Mouse (Mus musculus): ENCODE results near the gene Rae1. TPM values are rescaled to one million over a fixed set of nuclear protein-coding genes. Genes with fewer than 3 reads are reported as not detected.

The Rae1 gene
- polyA plus RNA-seq, 1 experiment from 2014 or later: 119 TPM

DNA sequence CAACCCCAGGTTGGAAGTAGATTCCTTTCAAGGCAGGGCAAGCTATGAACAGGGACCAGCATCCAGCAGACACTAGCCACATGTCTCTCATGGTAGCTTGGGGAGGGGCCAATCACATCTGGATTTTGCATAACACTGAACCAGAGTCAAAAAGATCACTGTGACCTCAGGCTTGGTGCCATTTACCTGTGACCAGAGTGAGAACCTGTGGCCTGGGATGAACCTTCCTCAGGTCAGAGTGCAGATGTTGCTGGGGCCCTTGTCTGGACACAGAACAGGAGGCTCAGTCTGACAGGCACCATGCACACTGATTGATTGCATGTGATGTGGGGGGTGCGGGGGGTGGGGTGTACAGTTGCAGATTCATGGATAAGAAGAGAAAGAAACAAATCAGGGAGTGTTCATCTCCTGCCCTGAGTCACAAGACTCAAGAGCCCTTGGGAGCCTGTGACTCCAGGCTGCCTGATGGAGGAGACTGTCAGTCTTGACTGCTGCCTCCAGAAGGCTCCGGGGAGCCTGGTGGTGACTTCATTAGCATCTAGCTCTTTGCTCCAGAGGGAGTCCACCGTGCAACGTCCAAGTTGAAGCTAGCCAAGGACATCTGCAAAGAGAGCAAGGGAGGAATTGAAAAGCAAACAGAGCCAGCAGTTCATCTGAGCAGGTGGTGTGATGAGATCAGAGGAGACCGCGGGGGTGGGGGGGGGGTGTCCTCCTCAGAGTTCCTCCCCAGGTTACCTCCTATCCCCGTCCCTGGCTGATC lies 25.9 kb upstream of the Rae1 start:
- ATAC-seq: no peak
- Histone ChIP-seq H3K36me3 (no peaks in the 10 kb centered on the region), H3K27ac (no peak overlapping the region), H3K27me3 (replicated peaks) (no peaks in the 10 kb centered on the region; the same call in 1 of the 2 replicates), H3K9me3 (replicated peaks) (no peaks in the 10 kb centered on the region), H3K4me2 (no peak overlapping the region), H3K4me1 (peaks cover 28% of the 10 kb centered on the region), H3K4me3 (no peak overlapping the region), H3K9ac (no peak overlapping the region)
- 27% methylated on average over 7 of the region's 7 CpGs for WGBS (ENCODE audit: insufficient replicate concordance)

DNA sequence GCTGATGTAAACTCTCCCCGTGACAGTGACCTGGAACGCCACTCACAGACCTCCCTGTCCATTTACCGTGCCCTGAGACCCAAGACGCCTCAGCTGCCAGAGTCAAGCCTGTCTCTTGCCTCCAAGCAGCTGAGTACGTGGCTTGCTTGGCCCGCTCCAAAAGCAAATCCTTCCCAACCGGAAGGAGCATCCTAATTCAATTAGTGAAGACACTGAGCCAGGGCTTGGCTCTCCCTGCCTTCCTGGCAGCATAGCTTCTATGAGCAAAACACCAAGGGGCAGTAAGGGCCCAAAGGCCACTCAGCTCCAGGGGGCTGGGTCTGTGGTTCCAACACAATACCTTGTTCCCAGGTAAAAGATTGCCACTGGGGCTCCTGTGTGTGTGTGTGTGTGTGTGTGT lies 25.2 kb upstream of the Rae1 start:
- H3K9me3 ChIP-seq (replicated peaks): no peaks in the 10 kb centered on the region
- 53% methylated on average over 7 of the region's 7 CpGs for WGBS (ENCODE audit: insufficient replicate concordance)
- no peak overlapping the region for H3K27ac ChIP-seq
- no peak overlapping the region for H3K4me2 ChIP-seq
- H3K4me3 ChIP-seq: no peak overlapping the region
- peaks cover 28% of the 10 kb centered on the region for H3K4me1 ChIP-seq
- H3K36me3 ChIP-seq: no peaks in the 10 kb centered on the region
- no peak for ATAC-seq
- H3K9ac ChIP-seq: no peak overlapping the region
- no peaks in the 10 kb centered on the region; the same call in 1 of the 2 replicates for H3K27me3 ChIP-seq (replicated peaks)

DNA sequence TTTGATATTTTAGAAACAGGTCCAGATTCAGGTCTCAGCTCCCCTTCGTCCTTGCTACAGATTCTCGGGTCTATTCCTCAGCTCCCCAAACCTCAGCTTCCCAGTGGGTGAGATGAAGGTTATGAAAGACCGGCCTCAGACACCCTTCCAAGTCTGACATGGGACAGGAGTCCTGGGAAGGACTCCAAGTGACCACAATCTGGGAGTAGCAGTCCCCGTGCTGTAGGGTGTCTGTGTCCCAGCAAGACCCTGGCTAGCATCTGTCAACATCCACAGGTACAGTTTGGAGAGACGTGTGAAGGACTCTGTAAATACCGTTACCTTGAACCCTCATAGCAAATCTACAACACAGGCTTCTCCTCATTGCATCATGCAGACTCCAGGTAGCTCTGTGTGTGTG lies 24.8 kb upstream of the Rae1 start:
- no peaks in the 10 kb centered on the region for H3K9me3 ChIP-seq (replicated peaks)
- no peak overlapping the region for H3K4me3 ChIP-seq
- H3K9ac ChIP-seq: no peak overlapping the region
- peaks cover 28% of the 10 kb centered on the region for H3K4me1 ChIP-seq
- no peak overlapping the region for H3K4me2 ChIP-seq
- no peaks in the 10 kb centered on the region for H3K36me3 ChIP-seq
- no peak for ATAC-seq
- WGBS (ENCODE audit: insufficient replicate concordance): 74% methylated on average over 6 of the region's 6 CpGs
- no peaks in the 10 kb centered on the region; the same call in 1 of the 2 replicates for H3K27me3 ChIP-seq (replicated peaks)
- H3K27ac ChIP-seq: no peak overlapping the region

DNA sequence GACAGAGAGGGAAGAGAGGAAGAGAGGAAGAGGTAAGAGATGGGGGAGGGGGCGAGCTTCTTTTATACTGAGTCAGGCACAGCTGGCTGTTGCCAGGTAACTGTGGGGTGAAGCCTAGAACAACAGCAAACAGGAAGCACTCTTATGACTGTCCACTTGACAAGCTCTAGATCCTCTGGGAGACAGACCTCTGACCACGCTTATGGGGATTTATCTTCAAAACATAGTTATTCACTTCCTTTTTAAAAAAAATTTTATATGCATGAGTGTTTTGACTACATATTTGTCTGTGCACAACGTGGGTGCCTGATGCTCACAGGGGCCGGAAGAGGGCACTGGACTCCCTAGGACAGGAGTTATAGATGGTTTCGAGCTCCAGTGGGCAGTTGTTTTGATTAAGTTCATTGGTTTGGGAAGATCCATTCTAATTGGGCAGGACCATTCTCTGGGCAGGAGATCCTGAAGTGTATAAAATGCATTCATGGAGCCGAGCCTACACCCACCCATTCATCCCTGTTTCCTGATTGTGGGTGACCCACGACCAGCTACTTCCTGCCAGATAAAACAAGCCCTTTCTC lies 23.2 kb upstream of the Rae1 start:
- H3K4me1 ChIP-seq: peaks cover 28% of the 10 kb centered on the region
- peak overlapping the region; percentile 48 for H3K4me2 ChIP-seq
- H3K27me3 ChIP-seq (replicated peaks): no peaks in the 10 kb centered on the region; the same call in 1 of the 2 replicates
- no peaks in the 10 kb centered on the region for H3K9me3 ChIP-seq (replicated peaks)
- WGBS (ENCODE audit: insufficient replicate concordance): 15% methylated on average over 7 of the region's 7 CpGs
- no peak overlapping the region for H3K9ac ChIP-seq
- 0 out of 2 replicates have a peak, but pooled peaks have one; percentile 31 for ATAC-seq
- no peak overlapping the region for H3K27ac ChIP-seq
- H3K4me3 ChIP-seq: peak overlapping the region; percentile 11; the same call in 1 of the 2 replicates
- no peaks in the 10 kb centered on the region for H3K36me3 ChIP-seq

DNA sequence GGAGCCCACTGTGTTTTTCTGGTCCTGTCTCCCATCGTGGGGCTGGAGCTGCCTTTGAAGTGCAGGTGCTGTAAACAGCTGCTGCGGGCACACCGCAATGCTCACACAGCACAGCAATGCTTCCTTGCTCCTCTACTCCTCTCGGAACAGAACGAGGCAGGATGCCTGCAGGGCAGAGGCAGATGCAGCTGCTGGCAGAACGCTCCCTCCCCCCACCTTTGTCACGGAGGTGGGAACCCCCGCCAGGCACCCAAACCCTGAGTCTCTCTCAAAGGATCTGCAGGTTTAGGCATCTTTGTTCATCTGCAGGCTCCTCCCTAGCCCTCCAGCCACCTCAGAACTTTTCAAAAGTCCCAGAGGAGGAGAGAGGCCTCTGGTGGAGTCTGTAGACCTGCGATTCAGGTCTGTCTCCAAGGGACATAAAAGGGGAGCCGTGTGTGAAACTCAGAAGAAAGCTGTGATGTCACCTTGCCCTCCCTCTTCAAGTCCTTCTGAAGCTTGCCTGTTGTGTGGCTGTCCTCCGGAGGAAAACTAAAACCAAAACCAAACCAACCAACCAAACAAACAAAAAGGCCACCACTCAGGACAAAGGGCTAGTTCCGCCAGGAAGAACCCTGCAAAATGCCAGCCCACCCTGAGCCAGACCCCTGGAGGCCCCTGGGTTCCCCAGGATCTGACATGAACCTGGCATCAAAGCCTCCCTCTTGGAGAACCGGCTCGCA lies 22.3 kb upstream of the Rae1 start, which contains the start of gene Spo11:
Spo11 (plus strand) TSS at position 292 of the 722 bp plus-strand sequence.
- H3K9ac ChIP-seq: peak within 1 kb of the TSS; percentile 31
- no peaks in the 10 kb centered on the region for H3K9me3 ChIP-seq (replicated peaks)
- no peaks in the 10 kb centered on the region for H3K36me3 ChIP-seq
- no peaks in the 10 kb centered on the region; the same call in 1 of the 2 replicates for H3K27me3 ChIP-seq (replicated peaks)
- WGBS (ENCODE audit: insufficient replicate concordance): 14% methylated on average over 14 of the region's 14 CpGs
- H3K27ac ChIP-seq: no peak within 1 kb of the TSS
- peak within 1 kb of the TSS; percentile 48 for H3K4me2 ChIP-seq
- H3K4me3 ChIP-seq: peak within 1 kb of the TSS; percentile 11
- no peak for ATAC-seq
- peaks cover 28% of the 10 kb centered on the region for H3K4me1 ChIP-seq

DNA sequence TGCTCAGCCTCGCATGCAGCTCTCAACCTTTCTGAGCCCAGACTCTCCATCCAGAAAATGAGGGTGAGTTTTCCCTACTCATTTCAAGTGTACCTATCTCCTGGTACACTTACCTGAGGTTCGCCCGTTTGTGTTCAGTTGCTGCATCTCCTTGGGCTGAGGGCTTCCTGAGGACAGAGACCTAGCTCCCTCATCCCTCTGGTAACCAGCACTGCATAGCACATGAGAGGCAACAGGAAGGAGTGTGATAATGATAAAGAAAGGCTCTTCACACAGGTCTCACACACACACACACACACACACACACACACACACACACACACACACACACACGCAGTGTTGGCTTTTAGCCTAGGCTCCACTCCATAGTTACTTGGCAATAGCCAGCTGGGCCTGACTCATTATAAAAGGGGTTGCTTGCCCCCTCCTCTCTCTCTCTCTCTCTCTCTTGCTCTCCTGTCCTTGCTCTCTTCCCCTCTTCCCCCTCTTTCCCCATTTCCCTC lies 21.7 kb upstream of the Rae1 start:
- Histone ChIP-seq H3K9me3 (replicated peaks) (no peaks in the 10 kb centered on the region), H3K4me1 (peaks cover 28% of the 10 kb centered on the region), H3K4me2 (peak overlapping the region; percentile 48), H3K27ac (no peak overlapping the region), H3K27me3 (replicated peaks) (no peaks in the 10 kb centered on the region; the same call in 1 of the 2 replicates), H3K4me3 (no peak overlapping the region), H3K36me3 (no peaks in the 10 kb centered on the region), H3K9ac (no peak overlapping the region)
- WGBS (ENCODE audit: insufficient replicate concordance): 38% methylated on average over 4 of the region's 4 CpGs
- no peak for ATAC-seq

DNA sequence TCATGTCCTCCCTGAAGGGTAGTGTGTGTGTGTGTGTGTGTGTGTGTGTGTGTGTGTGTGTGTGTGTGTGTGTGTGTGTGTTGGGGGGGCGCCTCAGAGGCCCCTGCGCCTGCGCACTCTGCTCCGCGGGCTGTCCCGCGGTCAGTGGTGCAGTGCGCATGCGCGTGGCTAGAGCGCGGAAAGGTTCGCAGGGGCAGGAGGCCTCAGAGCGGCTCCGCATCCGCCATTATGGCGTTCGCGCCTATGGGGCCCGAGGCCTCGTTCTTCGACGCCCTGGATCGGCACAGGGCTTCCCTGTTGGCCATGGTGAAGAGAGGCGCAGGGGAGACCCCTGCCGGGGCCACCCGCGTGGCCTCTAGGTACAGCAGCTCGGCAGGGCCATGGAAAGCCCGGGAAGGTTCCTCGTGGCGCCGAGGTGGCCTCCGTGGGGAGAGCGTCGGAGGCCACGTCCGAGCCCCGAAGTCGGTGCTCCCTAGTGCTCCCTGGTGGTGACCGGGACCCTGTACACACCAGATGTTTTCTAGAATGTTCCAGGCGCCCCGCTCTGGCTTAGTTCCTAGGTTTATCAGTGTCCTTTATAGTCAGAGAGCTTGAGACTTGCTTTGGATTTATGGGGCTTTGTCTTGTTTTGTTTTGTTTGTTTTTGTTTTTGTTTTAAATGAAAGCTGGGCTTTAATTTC lies 20.1 kb upstream of the Rae1 start:
- Histone ChIP-seq H3K36me3 (no peaks in the 10 kb centered on the region), H3K4me3 (no peak overlapping the region), H3K4me2 (no peak overlapping the region), H3K9ac (no peak overlapping the region), H3K9me3 (replicated peaks) (no peaks in the 10 kb centered on the region), H3K27ac (no peak overlapping the region), H3K4me1 (peaks cover 25% of the 10 kb centered on the region), H3K27me3 (replicated peaks) (no peaks in the 10 kb centered on the region; the same call in 1 of the 2 replicates)
- WGBS (ENCODE audit: insufficient replicate concordance): 91% methylated on average over 43 of the region's 43 CpGs
- ATAC-seq: no peak

DNA sequence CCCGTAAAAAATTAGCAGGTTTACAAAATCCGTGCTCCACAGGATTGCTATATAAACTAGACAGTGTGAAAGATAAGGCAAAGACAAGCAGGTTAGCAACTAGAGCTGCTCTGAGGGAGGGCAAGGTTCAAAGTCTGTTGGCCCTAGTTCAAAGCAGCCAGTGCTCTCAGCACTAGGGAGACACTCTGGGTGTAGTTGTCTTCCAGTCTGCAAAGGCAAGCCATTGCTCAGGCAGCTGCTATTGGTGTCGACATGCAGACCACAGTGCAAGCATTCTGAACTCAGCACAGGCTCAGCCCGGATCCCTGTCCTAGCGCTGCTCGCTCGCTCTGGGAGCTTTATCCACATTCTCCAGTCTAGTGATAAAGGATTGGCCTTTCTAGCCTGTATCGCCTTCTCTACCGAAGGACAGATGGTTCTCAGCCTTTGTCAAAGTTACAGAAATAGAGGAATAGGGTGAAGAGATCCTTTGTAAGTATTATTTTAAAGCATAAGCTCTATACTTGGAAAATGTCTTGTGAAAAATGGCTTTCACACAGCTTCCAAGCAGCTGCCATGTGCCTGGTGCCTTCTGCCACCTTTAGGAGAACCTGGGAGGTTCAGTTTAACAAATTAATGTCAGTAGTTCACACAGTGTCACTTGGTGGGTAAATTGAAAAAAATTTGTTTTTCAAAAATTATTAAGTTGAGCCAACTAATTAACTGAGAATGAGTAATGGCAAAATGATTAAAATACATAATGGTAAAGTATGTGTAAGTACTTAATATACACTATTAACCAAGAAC lies 16.9 kb upstream of the Rae1 start:
- Histone ChIP-seq H3K4me2 (no peak overlapping the region), H3K27ac (no peak overlapping the region), H3K4me1 (peaks cover 5% of the 10 kb centered on the region; the same call in 1 of the 2 replicates), H3K27me3 (replicated peaks) (peaks cover 13% of the 10 kb centered on the region; the same call in 1 of the 2 replicates), H3K9ac (no peak overlapping the region), H3K4me3 (no peak overlapping the region), H3K9me3 (replicated peaks) (no peaks in the 10 kb centered on the region), H3K36me3 (no peaks in the 10 kb centered on the region)
- WGBS (ENCODE audit: insufficient replicate concordance): 61% methylated on average over 9 of the region's 9 CpGs
- ATAC-seq: 0 out of 2 replicates have a peak, but pooled peaks have one; percentile 21

DNA sequence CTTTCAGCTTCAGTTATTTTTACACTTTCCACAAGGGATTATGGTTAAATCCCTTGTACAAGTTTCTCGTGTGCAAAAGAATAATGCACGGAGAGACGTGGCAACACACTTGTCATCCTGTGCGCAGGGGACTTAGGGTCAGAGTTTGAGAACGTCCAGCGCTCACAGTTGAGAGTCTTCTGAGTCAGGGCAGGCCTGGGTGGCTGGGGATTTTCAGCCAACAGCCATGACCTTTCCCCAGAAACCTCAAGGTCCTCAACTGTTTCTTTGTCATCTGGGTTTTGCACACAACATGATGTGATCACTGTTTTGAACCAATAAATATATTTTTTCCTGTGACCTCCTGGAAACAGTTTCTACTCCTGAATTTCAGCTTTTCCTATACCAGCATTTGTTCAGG lies 9.8 kb upstream of the Rae1 start:
- ATAC-seq: no peak
- H3K4me2 ChIP-seq: no peak overlapping the region
- H3K27me3 ChIP-seq (replicated peaks): peaks cover 28% of the 10 kb centered on the region; the same call in 1 of the 2 replicates
- no peak overlapping the region for H3K9ac ChIP-seq
- no peaks in the 10 kb centered on the region for H3K4me1 ChIP-seq
- WGBS (ENCODE audit: insufficient replicate concordance): 70% methylated on average over 6 of the region's 6 CpGs
- H3K27ac ChIP-seq: no peak overlapping the region
- H3K4me3 ChIP-seq: no peak overlapping the region
- no peaks in the 10 kb centered on the region for H3K9me3 ChIP-seq (replicated peaks)
- no peaks in the 10 kb centered on the region for H3K36me3 ChIP-seq

DNA sequence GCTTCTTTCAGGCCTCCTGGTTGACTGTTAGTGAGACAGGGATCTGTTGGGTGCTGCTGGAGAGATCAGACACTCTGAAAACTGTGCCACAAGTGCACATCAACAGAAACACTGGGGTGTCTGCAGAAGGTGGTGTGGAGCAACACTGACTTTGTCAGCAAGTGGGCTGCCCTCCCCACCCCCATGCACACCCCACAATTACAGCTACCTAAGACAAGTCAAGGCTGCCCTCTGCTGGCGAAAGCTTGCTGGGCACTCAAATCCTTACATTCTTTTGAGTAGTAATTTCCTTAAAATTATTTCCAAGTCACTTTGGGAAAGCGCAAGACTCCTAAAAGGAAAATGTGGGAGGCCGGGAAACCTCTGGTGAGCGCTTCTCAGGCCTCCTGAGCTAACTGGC lies 3.7 kb upstream of the Rae1 start:
- Histone ChIP-seq H3K4me2 (no peak overlapping the region), H3K4me3 (no peak overlapping the region), H3K36me3 (no peaks in the 10 kb centered on the region), H3K27me3 (replicated peaks) (peaks cover 14% of the 10 kb centered on the region; the same call in 1 of the 2 replicates), H3K4me1 (peaks cover 8% of the 10 kb centered on the region), H3K9me3 (replicated peaks) (no peaks in the 10 kb centered on the region), H3K9ac (no peak overlapping the region), H3K27ac (no peak overlapping the region)
- ATAC-seq: no peak
- WGBS (ENCODE audit: insufficient replicate concordance): 8% methylated on average over 4 of the region's 4 CpGs

DNA sequence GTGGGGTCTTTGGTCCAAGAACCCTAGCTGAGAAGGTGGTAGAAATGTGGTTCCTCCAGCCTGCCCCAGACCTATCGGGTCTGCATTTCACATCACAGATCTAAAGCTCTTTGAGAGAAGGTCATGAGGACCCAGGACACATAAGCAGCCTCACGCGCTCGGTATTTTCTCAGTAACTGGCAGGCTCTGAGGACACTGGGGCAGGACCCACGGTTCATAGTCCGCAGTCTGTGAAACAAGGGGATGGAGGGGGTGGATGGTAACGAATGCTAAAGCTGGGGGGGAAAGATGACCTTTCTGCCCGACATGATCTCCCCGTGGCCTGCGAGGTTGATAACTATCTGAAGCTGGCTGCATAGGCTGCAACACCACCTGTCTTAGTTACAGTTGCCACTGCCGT lies 2.2 kb upstream of the Rae1 start:
- peaks cover 24% of the 10 kb centered on the region for H3K4me1 ChIP-seq
- no peaks in the 10 kb centered on the region for H3K9me3 ChIP-seq (replicated peaks)
- no peak for ATAC-seq
- peaks cover 10% of the 10 kb centered on the region; the same call in 1 of the 2 replicates for H3K27me3 ChIP-seq (replicated peaks)
- peaks cover 14% of the 10 kb centered on the region for H3K36me3 ChIP-seq
- H3K4me3 ChIP-seq: no peak overlapping the region
- H3K27ac ChIP-seq: no peak overlapping the region
- H3K4me2 ChIP-seq: no peak overlapping the region
- H3K9ac ChIP-seq: no peak overlapping the region
- WGBS (ENCODE audit: insufficient replicate concordance): 45% methylated on average over 11 of the region's 11 CpGs
